Mouse (Mus musculus): ENCODE results near the gene Gpr149.
A peak's percentile ranks its signal among the peaks of the same experiment; 100 is the strongest.

The Gpr149 gene

GRCm38 (mm10) chr3:62604973-62605372 is at the start of gene Gpr149:
TSS of gene Gpr149 (minus strand) at chr3:62605140.
- DNase-seq (ENCODE audit: low read depth in 1 of 2, low spot score in 2 of 2), result no peak

GRCm38 (mm10) chr3:62650551-62650950 is 45.6 kb upstream of the Gpr149 start:
- DNase-seq (ENCODE audit: low read depth in 1 of 2, low spot score in 2 of 2), result no peak

GRCm38 (mm10) chr3:62610861-62611260 is 5.9 kb upstream of the Gpr149 start:
- no peak for DNase-seq (ENCODE audit: low read depth in 1 of 2, low spot score in 2 of 2)

- no peak for DNase-seq (ENCODE audit: low read depth in 1 of 2, low spot score in 2 of 2)
Measured at GRCm38 (mm10) chr3:62605931-62606330, 991 bp upstream of the Gpr149 start.

- DNase-seq (ENCODE audit: low read depth in 1 of 2, low spot score in 2 of 2), result no peak
Measured at GRCm38 (mm10) chr3:62604047-62604391, 921 bp downstream of the Gpr149 start.

GRCm38 (mm10) chr3:62603231-62604046 is 1.5 kb downstream of the Gpr149 start:
- DNase-seq (ENCODE audit: low read depth in 1 of 2, low spot score in 2 of 2), result no peak

GRCm38 (mm10) chr3:62602466-62602865 is 2.5 kb downstream of the Gpr149 start:
- DNase-seq (ENCODE audit: low read depth in 1 of 2, low spot score in 2 of 2), result no peak

- DNase-seq (ENCODE audit: low read depth in 1 of 2, low spot score in 2 of 2), result no peak
Measured at GRCm38 (mm10) chr3:62594842-62595241, 10.1 kb downstream of the Gpr149 start.

- DNase-seq (ENCODE audit: low read depth in 1 of 2, low spot score in 2 of 2), result no peak
Measured at GRCm38 (mm10) chr3:62585072-62585471, 19.9 kb downstream of the Gpr149 start.

- no peak for DNase-seq (ENCODE audit: low read depth in 1 of 2, low spot score in 2 of 2)
Measured at GRCm38 (mm10) chr3:62527593-62527992, 77.3 kb downstream of the Gpr149 start.

- DNase-seq (ENCODE audit: low read depth in 1 of 2, low spot score in 2 of 2), result no peak
Measured at GRCm38 (mm10) chr3:62527160-62527559, 77.8 kb downstream of the Gpr149 start.

GRCm38 (mm10) chr3:62507206-62507647 is 97.7 kb downstream of the Gpr149 start:
- DNase-seq (ENCODE audit: low read depth in 1 of 2, low spot score in 2 of 2), result no peak

GRCm38 (mm10) chr3:62506488-62507205 is 98.3 kb downstream of the Gpr149 start, which contains the start of gene Dhx36:
TSS of gene Dhx36 (minus strand) at chr3:62507004.
- DNase-seq (ENCODE audit: low read depth in 1 of 2, low spot score in 2 of 2), result peak; percentile 85 to 89

GRCm38 (mm10) chr3:62505166-62505900 is 99.6 kb downstream of the Gpr149 start:
- DNase-seq (ENCODE audit: low read depth in 1 of 2, low spot score in 2 of 2), result no peak

GRCm38 (mm10) chr3:62499327-62499726 is 105.6 kb downstream of the Gpr149 start:
- no peak for DNase-seq (ENCODE audit: low read depth in 1 of 2, low spot score in 2 of 2)

GRCm38 (mm10) chr3:62492568-62492967 is 112.4 kb downstream of the Gpr149 start:
- DNase-seq (ENCODE audit: low read depth in 1 of 2, low spot score in 2 of 2), result no peak

GRCm38 (mm10) chr3:62484340-62484739 is 120.6 kb downstream of the Gpr149 start:
- DNase-seq (ENCODE audit: low read depth in 1 of 2, low spot score in 2 of 2), result no peak

All from monocyte, adult 2 months (primary cell).